Mouse (Mus musculus) central nervous system, embryonic 11.5 days (tissue): ENCODE data around the gene Vmn1r40. TPM values are rescaled to one million over a fixed set of nuclear protein-coding genes. Genes with fewer than 3 reads are reported as not detected.

Source experiments
- polyA plus RNA-seq: library from polyadenylated mRNA; depleted of rRNA; stranded (reverse); fragments of >200 nt; gene quantifications from 2 replicates; pipeline ENCODE4 v1.2.3, GENCODE M21; 2012; rRNA removed

The Vmn1r40 gene
- not detected in 2 replicates for polyA plus RNA-seq

DNA sequence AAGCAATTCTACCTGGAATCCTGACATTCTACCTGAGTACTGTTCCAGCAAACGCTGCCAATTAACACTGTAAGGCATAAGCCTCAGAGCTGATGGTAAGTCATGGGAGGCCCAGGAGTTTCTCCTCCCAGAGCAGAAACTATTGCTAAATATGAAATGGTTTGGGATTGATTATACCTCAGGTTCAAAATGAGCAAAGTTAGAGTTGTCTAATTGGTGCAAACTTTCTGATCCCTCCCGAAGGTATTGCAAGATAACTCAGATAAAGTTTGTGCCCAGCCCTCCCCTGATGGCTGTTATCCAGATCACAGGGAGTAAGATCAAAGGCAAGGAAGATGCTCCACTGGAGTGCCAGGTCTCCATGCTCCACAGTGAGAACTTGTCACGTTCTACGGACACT, at the start of gene Vmn1r40:
Gene Vmn1r40 (plus strand): TSS at position 301 of the 400 bp plus-strand sequence.

DNA sequence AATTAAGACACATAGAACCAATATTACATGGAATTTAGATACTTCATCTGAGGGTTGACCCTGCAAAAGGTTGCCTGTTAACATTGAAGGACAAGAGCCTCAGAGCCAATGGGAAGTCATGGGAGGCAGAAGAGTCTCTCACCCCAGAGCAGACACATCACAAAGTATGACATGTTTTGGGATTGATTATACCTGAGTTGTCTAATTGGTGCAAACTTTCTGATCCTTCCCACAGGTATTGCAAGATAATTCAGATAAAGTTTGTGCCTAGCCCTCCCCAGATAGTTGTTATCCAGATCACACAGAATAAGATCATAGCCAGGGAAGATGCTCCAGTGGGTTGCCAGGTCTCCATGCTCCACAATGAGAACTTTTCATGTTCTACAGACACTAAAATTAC, 33.1 kb downstream of the Vmn1r40 start, which contains the start of gene Vmn1r41:
Gene Vmn1r41 (plus strand): TSS at position 301 of the 400 bp plus-strand sequence.

Other genes with a start within 250 kb of the Vmn1r40 start
- gene Chchd6, start 111.9 kb upstream of the Vmn1r40 start, polyA plus RNA-seq, result 48.9 and 149 TPM in 2 replicates
- 7.1 and 7.8 TPM in 2 replicates for gene Txnrd3, start 63.6 kb upstream of the Vmn1r40 start, polyA plus RNA-seq
- gene Vmn1r41, start 33.2 kb downstream of the Vmn1r40 start, polyA plus RNA-seq, result not detected in 2 replicates
- gene Vmn1r42, start 168.9 kb downstream of the Vmn1r40 start, polyA plus RNA-seq, result not detected in 2 replicates
- not detected in 2 replicates for gene Vmn1r43, start 168.9 kb downstream of the Vmn1r40 start, polyA plus RNA-seq
- not detected in 2 replicates for gene Vmn1r44, start 176.1 kb downstream of the Vmn1r40 start, polyA plus RNA-seq
- gene Vmn1r45, start 233.1 kb downstream of the Vmn1r40 start, polyA plus RNA-seq, result not detected in 2 replicates